Mouse (Mus musculus) lung, embryonic 16.5 days (tissue): ENCODE data around the gene Hmgcr. TPM values are rescaled to one million over a fixed set of nuclear protein-coding genes. Genes with fewer than 3 reads are reported as not detected.

Experiments used
- ATAC-seq: fragments of 200-750 bp; cut with Nextera tagmentation; 2 replicates; pipeline ENCODE4 v1.8.0; 2017; ENCODE audit warnings: low read depth, mild to moderate bottlenecking, moderate library complexity
- H3K27ac ChIP-seq: fragments of 300-500 bp; sonication (generic); 2 replicates; pipeline ENCODE4 v1.5.1; 2014; ENCODE audit warnings: mild to moderate bottlenecking, control low read depth, low read length
- H3K27me3 ChIP-seq: fragments of 300-500 bp; sonication (generic); 2 replicates; pipeline ENCODE4 v1.6.1; 2014; ENCODE audit warnings: low read depth, low read length, mixed read lengths; ENCODE audit not compliant: control insufficient read depth, insufficient read depth
- H3K36me3 ChIP-seq: fragments of 300-500 bp; sonication (generic); 2 replicates; pipeline ENCODE4 v1.6.1; 2014; ENCODE audit warnings: low read length; ENCODE audit not compliant: control insufficient read depth, insufficient read depth
- H3K4me1 ChIP-seq: fragments of 300-500 bp; sonication (generic); replicated peaks from 2 replicates; pipeline ENCODE4 v1.6.1; 2014; ENCODE audit warnings: low read length, mixed read lengths; ENCODE audit not compliant: control insufficient read depth, insufficient read depth
- H3K4me2 ChIP-seq: fragments of 300-500 bp; sonication (generic); 2 replicates; pipeline ENCODE4 v1.6.1; 2014; ENCODE audit warnings: low read depth, low read length, control low read depth
- H3K4me3 ChIP-seq: fragments of 300-500 bp; sonication (generic); 2 replicates; pipeline ENCODE4 v1.5.1; 2014; ENCODE audit warnings: mild to moderate bottlenecking, low read length, control low read depth
- H3K9ac ChIP-seq: fragments of 300-500 bp; sonication (generic); 2 replicates; pipeline ENCODE4 v1.6.1; 2014; ENCODE audit warnings: low read length, control low read depth
- H3K9me3 ChIP-seq: fragments of 300-500 bp; sonication (generic); 2 replicates; pipeline ENCODE4 v1.6.1; 2016; ENCODE audit warnings: low read length; ENCODE audit not compliant: control insufficient read depth
- WGBS: fragments of 180-500 bp; shearing (Covaris S2); extraction: QIAGEN DNeasy Blood & Tissue Kit; methylation state at CpG from one replicate; pipeline ENCODE4 v1.1.7; 2014; 5-methylcytosine and 5-hydroxymethylcytosine counted together
- polyA plus RNA-seq: library from polyadenylated mRNA; unstranded; fragments of >200 nt; fragmentation: Nextera tagmentation; extraction: Ambion mirVana; gene quantifications from 2 replicates; pipeline ENCODE4 v1.2.1, GENCODE M21; 2015

Gene Hmgcr
- polyA plus RNA-seq, 1 experiment from 2014 or later, result 46.2 TPM

DNA sequence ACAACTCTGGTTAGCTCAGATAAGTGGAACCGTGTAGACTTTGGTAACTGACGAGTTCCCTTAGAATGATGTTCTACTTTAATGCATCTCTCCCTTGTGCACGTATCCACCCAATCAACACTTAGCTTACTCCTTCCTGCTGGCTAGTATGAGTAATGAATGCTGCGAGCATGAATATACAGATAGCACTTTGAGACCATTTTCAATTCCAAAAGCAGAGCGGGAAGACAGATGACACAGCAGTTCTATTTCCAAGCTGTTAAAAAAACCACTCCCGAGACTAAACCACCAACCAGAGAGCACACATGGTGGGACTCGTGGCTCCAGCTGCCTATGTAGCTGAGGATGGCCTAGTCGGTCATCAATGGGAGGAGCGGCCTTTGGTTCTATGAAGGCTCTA lies 17.7 kb downstream of the Hmgcr start:
- no peaks in the 10 kb centered on the region for H3K27me3 ChIP-seq
- H3K9ac ChIP-seq, result no peak overlapping the region
- H3K4me1 ChIP-seq, result no peaks in the 10 kb centered on the region
- no peak overlapping the region for H3K4me2 ChIP-seq
- ATAC-seq, result no peak
- no peaks in the 10 kb centered on the region for H3K9me3 ChIP-seq
- H3K27ac ChIP-seq, result no peak overlapping the region
- 83% methylated on average over 9 of the region's 9 CpGs for WGBS
- no peak overlapping the region for H3K4me3 ChIP-seq
- peaks cover 56% of the 10 kb centered on the region for H3K36me3 ChIP-seq

DNA sequence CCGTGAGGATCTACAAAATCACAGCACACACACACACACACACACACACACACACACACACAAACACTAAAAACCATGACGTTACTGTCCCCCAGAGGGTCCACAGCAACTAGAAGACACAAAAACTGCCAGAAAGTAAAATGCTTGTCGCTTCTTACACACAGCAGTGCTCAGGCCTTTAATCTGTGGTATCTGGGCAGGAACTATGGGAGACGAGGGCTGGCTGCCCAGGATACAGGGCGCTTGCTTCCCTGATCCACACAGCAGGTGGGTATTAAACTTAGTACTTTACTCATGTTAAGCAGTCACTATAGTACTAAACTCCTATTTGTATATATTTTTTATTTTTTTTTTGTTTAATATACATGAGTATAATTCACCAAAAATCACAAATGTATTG lies 24.9 kb downstream of the Hmgcr start:
- 65% methylated on average over 5 of the region's 5 CpGs for WGBS
- H3K4me2 ChIP-seq, result no peak overlapping the region

DNA sequence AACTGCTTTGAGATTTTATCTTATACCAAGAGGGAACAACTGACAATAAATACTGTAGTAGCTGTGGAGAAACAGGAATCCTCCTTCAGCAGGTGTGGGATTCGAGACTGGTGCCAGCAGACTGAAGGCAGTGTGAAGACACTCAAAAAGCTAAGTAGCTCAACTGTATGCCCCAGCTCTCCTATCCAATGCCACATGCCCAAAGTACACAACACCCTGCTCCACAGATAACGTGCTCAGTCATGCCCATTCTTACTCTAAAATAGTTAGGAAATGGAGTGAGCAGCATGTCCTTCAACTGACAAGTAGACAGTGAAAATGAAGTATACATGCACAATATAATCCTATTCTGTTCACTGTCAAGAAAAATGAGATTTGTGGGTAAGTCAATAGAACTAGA lies 26.6 kb downstream of the Hmgcr start:
- H3K4me2 ChIP-seq, result no peak overlapping the region
- no peak for ATAC-seq

More for the DNA sequence above, 24.9 kb downstream of the Hmgcr start:
- Histone ChIP-seq H3K9me3 (no peaks in the 10 kb centered on the region), H3K36me3 (peaks cover 8% of the 10 kb centered on the region), H3K27me3 (no peaks in the 10 kb centered on the region), H3K9ac (no peak overlapping the region), H3K27ac (no peak overlapping the region), H3K4me3 (no peak overlapping the region), H3K4me1 (no peaks in the 10 kb centered on the region)
- no peak for ATAC-seq

DNA sequence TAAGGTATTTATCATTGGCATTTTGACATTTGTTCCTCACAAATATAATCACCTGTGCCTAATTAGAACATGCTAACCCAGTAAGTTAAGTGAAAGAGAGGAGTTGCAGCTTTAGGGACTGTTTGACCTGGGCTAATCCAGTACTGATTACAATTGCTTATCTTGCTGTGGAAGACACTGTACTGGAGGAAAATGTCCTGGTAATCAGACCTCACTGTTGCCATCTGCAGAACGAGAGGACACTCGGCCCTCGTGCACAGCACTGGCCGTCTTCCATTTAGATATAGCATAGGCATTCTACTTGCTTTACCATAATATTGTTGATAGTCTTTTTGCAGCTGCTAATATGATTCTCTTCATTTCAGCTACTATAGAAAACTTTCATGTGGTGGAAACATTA lies 40.3 kb downstream of the Hmgcr start:
- H3K9ac ChIP-seq, result no peak overlapping the region
- no peak overlapping the region for H3K4me2 ChIP-seq
- no peaks in the 10 kb centered on the region for H3K9me3 ChIP-seq
- H3K27me3 ChIP-seq, result no peaks in the 10 kb centered on the region
- no peak overlapping the region for H3K4me3 ChIP-seq
- H3K27ac ChIP-seq, result no peak overlapping the region
- peaks cover 16% of the 10 kb centered on the region for H3K36me3 ChIP-seq
- no peak for ATAC-seq
- WGBS, result 93% methylated on average over 4 of the region's 4 CpGs
- no peaks in the 10 kb centered on the region for H3K4me1 ChIP-seq

More for the DNA sequence above, 26.6 kb downstream of the Hmgcr start:
- no peak overlapping the region for H3K9ac ChIP-seq
- H3K36me3 ChIP-seq, result no peaks in the 10 kb centered on the region; the same call in 1 of the 2 replicates
- no peaks in the 10 kb centered on the region for H3K9me3 ChIP-seq
- no peak overlapping the region for H3K27ac ChIP-seq
- 57% methylated on average over 2 of the region's 2 CpGs for WGBS
- H3K4me3 ChIP-seq, result no peak overlapping the region
- H3K4me1 ChIP-seq, result no peaks in the 10 kb centered on the region
- no peaks in the 10 kb centered on the region for H3K27me3 ChIP-seq

DNA sequence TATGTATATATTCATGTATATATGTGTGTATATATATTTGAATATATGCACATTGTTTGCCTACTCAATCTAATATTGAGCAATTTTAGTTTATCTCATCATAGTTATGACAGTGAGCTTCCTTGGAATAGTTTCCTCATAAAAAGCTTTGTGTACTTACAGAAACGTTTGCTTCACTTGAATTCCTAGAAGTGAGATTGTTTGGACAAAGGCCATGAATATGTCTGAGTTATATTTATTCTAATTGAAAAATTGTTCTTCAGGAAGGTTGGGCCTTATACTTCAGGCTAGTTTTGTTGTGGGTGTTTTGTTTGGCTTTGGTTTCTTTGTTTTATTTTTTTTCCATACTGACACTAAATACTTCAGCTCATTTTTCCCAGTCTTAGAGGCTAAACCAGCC lies 49.8 kb downstream of the Hmgcr start:
- Histone ChIP-seq H3K9ac (no peak overlapping the region), H3K4me1 (no peaks in the 10 kb centered on the region), H3K27me3 (no peaks in the 10 kb centered on the region), H3K9me3 (no peaks in the 10 kb centered on the region), H3K4me2 (no peak overlapping the region), H3K27ac (no peak overlapping the region), H3K4me3 (no peak overlapping the region), H3K36me3 (peaks cover 8% of the 10 kb centered on the region; the same call in 1 of the 2 replicates)
- WGBS, result 14% methylated on average over 1 of the region's 1 CpGs
- no peak for ATAC-seq

DNA sequence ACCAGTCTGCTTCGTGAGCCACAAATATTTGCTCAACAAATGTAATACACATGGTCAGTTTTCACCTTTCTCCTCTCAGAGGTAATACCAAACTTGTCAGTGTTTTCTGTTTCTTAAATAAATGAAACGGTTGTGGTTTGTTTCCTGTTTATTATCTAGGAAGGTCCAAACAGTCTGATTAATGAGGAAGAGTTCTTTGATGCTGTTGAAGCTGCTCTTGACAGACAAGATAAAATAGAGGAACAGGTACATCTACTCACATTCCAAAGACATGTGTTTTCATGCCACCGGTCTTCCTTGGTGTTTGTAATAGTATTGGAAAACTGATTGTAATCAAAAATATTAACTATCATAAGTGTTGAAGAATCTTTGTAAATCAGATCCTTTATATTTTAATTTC lies 56.1 kb downstream of the Hmgcr start:
- peaks cover 3% of the 10 kb centered on the region; the same call in 1 of the 2 replicates for H3K36me3 ChIP-seq
- H3K27me3 ChIP-seq, result no peaks in the 10 kb centered on the region
- no peak overlapping the region for H3K9ac ChIP-seq
- no peak overlapping the region for H3K4me3 ChIP-seq
- H3K4me2 ChIP-seq, result no peak overlapping the region
- no peaks in the 10 kb centered on the region for H3K4me1 ChIP-seq
- no peak overlapping the region for H3K27ac ChIP-seq
- 84% methylated on average over 3 of the region's 3 CpGs for WGBS
- no peak for ATAC-seq
- no peaks in the 10 kb centered on the region for H3K9me3 ChIP-seq

DNA sequence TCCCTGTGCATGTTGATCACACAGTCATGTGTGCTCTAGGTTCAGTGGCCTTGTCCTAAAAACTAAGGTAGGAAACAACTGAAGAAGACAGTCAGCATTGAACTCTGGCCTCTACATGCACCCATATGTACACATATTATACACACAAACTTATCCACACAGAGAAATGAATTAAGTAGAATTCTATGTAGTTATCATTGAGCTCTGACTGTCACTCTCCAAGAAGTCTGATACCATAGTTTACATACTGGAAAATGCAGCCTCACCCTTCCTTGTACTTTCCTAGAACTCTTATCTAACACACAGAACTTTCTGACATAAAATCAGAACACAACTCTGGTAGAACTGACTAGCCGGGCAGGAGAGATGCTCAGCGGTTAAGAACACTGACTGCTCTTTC lies 66.5 kb downstream of the Hmgcr start:
- Histone ChIP-seq H3K4me2 (no peak overlapping the region), H3K9me3 (no peaks in the 10 kb centered on the region), H3K9ac (no peak overlapping the region), H3K4me1 (no peaks in the 10 kb centered on the region), H3K27me3 (no peaks in the 10 kb centered on the region), H3K4me3 (no peak overlapping the region), H3K36me3 (peaks cover 8% of the 10 kb centered on the region; the same call in 1 of the 2 replicates), H3K27ac (no peak overlapping the region)
- 89% methylated on average over 2 of the region's 2 CpGs for WGBS
- no peak for ATAC-seq

DNA sequence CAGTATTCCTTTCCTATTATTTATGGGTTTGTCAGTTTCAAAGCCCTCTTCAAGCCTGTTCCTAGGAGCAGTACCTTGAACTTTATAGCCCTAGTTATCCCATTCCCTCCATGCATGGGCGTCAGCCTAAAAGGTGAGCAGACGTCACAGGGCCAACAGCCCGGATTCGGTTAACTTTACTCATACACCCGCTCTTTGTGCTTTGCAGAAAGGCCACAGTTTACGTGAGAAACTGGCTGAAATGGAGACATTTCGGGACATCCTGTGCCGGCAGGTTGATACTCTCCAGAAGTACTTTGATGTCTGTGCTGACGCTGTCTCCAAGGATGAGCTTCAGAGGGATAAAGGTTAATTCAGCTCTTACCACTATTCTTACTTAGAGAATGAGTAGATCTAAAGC lies 71.6 kb downstream of the Hmgcr start:
- H3K27me3 ChIP-seq, result no peaks in the 10 kb centered on the region
- 92% methylated on average over 9 of the region's 9 CpGs for WGBS
- no peak overlapping the region for H3K9ac ChIP-seq

More for the DNA sequence above, 71.6 kb downstream of the Hmgcr start:
- H3K4me2 ChIP-seq, result no peak overlapping the region
- H3K9me3 ChIP-seq, result no peaks in the 10 kb centered on the region
- H3K4me1 ChIP-seq, result no peaks in the 10 kb centered on the region
- H3K27ac ChIP-seq, result no peak overlapping the region
- peaks cover 9% of the 10 kb centered on the region; the same call in 1 of the 2 replicates for H3K36me3 ChIP-seq
- ATAC-seq, result no peak
- H3K4me3 ChIP-seq, result no peak overlapping the region
